ENCODE assay signal across 18 mouse cellular contexts in genomic region chr7:27391416-27391815, GRCm38 (mm10). TPM values are rescaled to one million over a fixed set of nuclear protein-coding genes. Genes with fewer than 3 reads are reported as not detected.
"Had no signal": no experiment of that assay in that cellular context is flagged by ENCODE, and none has a peak within 500 bp of the region (broad histone marks: within the 10 kb centered on the region; RNA-seq: fewer than 3 reads in every experiment).

No protein-coding gene starts in this region.

- H3K36me3 ChIP-seq: limb, embryonic 12.5 days; limb, embryonic 15.5 days; midbrain, embryonic 13.5 days had no signal

- H3K9ac ChIP-seq: limb, embryonic 12.5 days; limb, embryonic 15.5 days; liver, embryonic 14.5 days; liver, postnatal 0 days; lung, embryonic 14.5 days; midbrain, embryonic 13.5 days had no signal

- ATAC-seq: liver, postnatal 0 days; lung, postnatal 0 days; midbrain, embryonic 13.5 days had no signal

- DNase-seq: kidney, postnatal 10 days; kidney, postnatal 4 days; left cerebral cortex, postnatal 4 days; liver, postnatal 0 days; lung, embryonic 14.5 days; thymus, adult 18-20 months; thymus, postnatal 36 days had no signal

- H3K4me3 ChIP-seq: limb, embryonic 12.5 days; limb, embryonic 15.5 days; midbrain, embryonic 13.5 days had no signal

- H3K4me1 ChIP-seq: limb, embryonic 12.5 days had no signal

- H3K9me3 ChIP-seq: limb, embryonic 12.5 days; limb, embryonic 15.5 days; midbrain, embryonic 13.5 days had no signal

- H3K27ac ChIP-seq: limb, embryonic 12.5 days; limb, embryonic 15.5 days; liver, embryonic 14.5 days; macrophage; midbrain, embryonic 13.5 days had no signal

- H3K4me2 ChIP-seq: limb, embryonic 12.5 days; limb, embryonic 15.5 days; liver, embryonic 11.5 days; lung, embryonic 14.5 days; midbrain, embryonic 13.5 days had no signal

RNA-seq across cellular contexts. Expression of gene Gm20479, which starts 34.2 kb away (rescaled TPM):
- polyA plus RNA-seq: limb, embryonic 12.5 days; liver, postnatal 0 days; lung, postnatal 0 days; macrophage; midbrain, embryonic 13.5 days; midbrain, postnatal 0 days; neural tube, embryonic 11.5 days; neural tube, embryonic 14.5 days; small intestine, adult 2 months had no signal

RNA-seq across cellular contexts. Expression of gene Ltbp4, which starts 53.9 kb away (rescaled TPM):
- polyA plus RNA-seq: macrophage had no signal
